Mouse (Mus musculus): ENCODE measurements around the gene Dnm3. TPM values are rescaled to one million over a fixed set of nuclear protein-coding genes. Genes with fewer than 3 reads are reported as not detected.

Dnm3 gene
- polyA plus RNA-seq, 2 experiments from 2014 or later, result 1.3 to 2.6 TPM

- no peak for ATAC-seq
Observed at GRCm38 (mm10) chr1:162016982-162017381, 460.9 kb downstream of the Dnm3 start.

GRCm38 (mm10) chr1:162015247-162015862 lies 462.5 kb downstream of the Dnm3 start:
- no peak for ATAC-seq

- ATAC-seq, result no peak
Observed at GRCm38 (mm10) chr1:162013561-162013960, 464.3 kb downstream of the Dnm3 start.

- ATAC-seq, result no peak
Observed at GRCm38 (mm10) chr1:162011523-162012245, 466.1 kb downstream of the Dnm3 start.

- ATAC-seq, result no peak
Observed at GRCm38 (mm10) chr1:162009086-162009485, 468.7 kb downstream of the Dnm3 start.

GRCm38 (mm10) chr1:162008631-162009067 lies 469.2 kb downstream of the Dnm3 start:
- ATAC-seq, result no peak

- ATAC-seq, result no peak
Observed at GRCm38 (mm10) chr1:162008208-162008607, 469.6 kb downstream of the Dnm3 start.

GRCm38 (mm10) chr1:162006109-162006508 lies 471.7 kb downstream of the Dnm3 start:
- ATAC-seq, result no peak

- no peak for ATAC-seq
Observed at GRCm38 (mm10) chr1:162004821-162005770, 472.7 kb downstream of the Dnm3 start.

- no peak for ATAC-seq
Observed at GRCm38 (mm10) chr1:162004518-162004780, 473.4 kb downstream of the Dnm3 start.

GRCm38 (mm10) chr1:162003729-162004517 lies 473.9 kb downstream of the Dnm3 start:
- ATAC-seq, result no peak

- no peak for ATAC-seq
Observed at GRCm38 (mm10) chr1:162001328-162001727, 476.5 kb downstream of the Dnm3 start.

GRCm38 (mm10) chr1:161999882-162000371 lies 477.9 kb downstream of the Dnm3 start:
- peak; percentile 57 for ATAC-seq

- no peak for ATAC-seq
Observed at GRCm38 (mm10) chr1:161999338-161999737, 478.5 kb downstream of the Dnm3 start.

- no peak for ATAC-seq
Observed at GRCm38 (mm10) chr1:161998781-161999180, 479.1 kb downstream of the Dnm3 start.

- no peak for ATAC-seq
Observed at GRCm38 (mm10) chr1:161992389-161992788, 485.4 kb downstream of the Dnm3 start.

- ATAC-seq, result no peak
Observed at GRCm38 (mm10) chr1:161991846-161992245, 486.0 kb downstream of the Dnm3 start.

- no peak for ATAC-seq
Observed at GRCm38 (mm10) chr1:161990684-161991578, 486.9 kb downstream of the Dnm3 start.

GRCm38 (mm10) chr1:161983979-161984566 lies 493.8 kb downstream of the Dnm3 start:
- ATAC-seq, result no peak

- no peak for ATAC-seq
Observed at GRCm38 (mm10) chr1:161983451-161983850, 494.4 kb downstream of the Dnm3 start.
